Mouse (Mus musculus) heart, embryonic 14.5 days (tissue): ENCODE measurements around the gene Thumpd3. TPM values are rescaled to one million over a fixed set of nuclear protein-coding genes. Genes with fewer than 3 reads are reported as not detected.

Source experiments
- ATAC-seq: fragments of 200-750 bp; cut with Nextera tagmentation; 2 replicates; pipeline ENCODE4 v1.8.0; 2017; ENCODE audit warnings: low read depth, moderate TSS enrichment; ENCODE audit not compliant: insufficient number of reproducible peaks, insufficient read depth, low FRiP score
- H3K27ac ChIP-seq, 2 experiments: fragments of 200-500 bp in 1 of 2; fragments of 300-500 bp in 1 of 2; sonication (generic) in 1 of 2; replicated peaks in 1 of 2; 2 replicates each; pipeline ENCODE4 v1.5.1; 2012 to 2014; ENCODE audit warnings: low read depth in 2 of 2, low read length in 2 of 2, control low read depth in 1 of 2, mild to moderate bottlenecking in 1 of 2, mixed read lengths in 1 of 2; ENCODE audit not compliant: control insufficient read depth in 1 of 2, insufficient read depth in 1 of 2
- H3K27me3 ChIP-seq: fragments of 300-500 bp; sonication (generic); 2 replicates; pipeline ENCODE4 v1.6.1; 2014; ENCODE audit warnings: mild to moderate bottlenecking, low read length, control low read depth; ENCODE audit not compliant: control insufficient read depth, insufficient read depth
- H3K36me3 ChIP-seq: fragments of 300-500 bp; sonication (generic); 2 replicates; pipeline ENCODE4 v1.6.1; 2014; ENCODE audit warnings: mild to moderate bottlenecking, control low read depth, low read length, mixed read lengths; ENCODE audit not compliant: control insufficient read depth, insufficient read depth
- H3K4me1 ChIP-seq, 2 experiments: fragments of 200-500 bp in 1 of 2; fragments of 300-500 bp in 1 of 2; sonication (generic) in 1 of 2; 2 replicates each; pipeline ENCODE4 v1.6.1; 2012 to 2014; ENCODE audit warnings: low read length in 2 of 2, control low read depth in 1 of 2, mixed read lengths in 1 of 2; ENCODE audit not compliant: control insufficient read depth in 2 of 2, insufficient read depth in 2 of 2
- H3K4me2 ChIP-seq: fragments of 300-500 bp; sonication (generic); 2 replicates; pipeline ENCODE4 v1.6.1; 2014; ENCODE audit warnings: mild to moderate bottlenecking, low read length
- H3K4me3 ChIP-seq, 2 experiments: fragments of 200-500 bp in 1 of 2; fragments of 300-500 bp in 1 of 2; sonication (generic) in 1 of 2; 2 replicates each; pipeline ENCODE4 v1.5.1; 2012 to 2014; ENCODE audit warnings: low read length in 2 of 2, mild to moderate bottlenecking in 2 of 2, control low read depth in 1 of 2, low read depth in 1 of 2, moderate library complexity in 1 of 2; ENCODE audit not compliant: control insufficient read depth in 1 of 2, insufficient read depth in 1 of 2
- H3K9ac ChIP-seq: fragments of 300-500 bp; sonication (generic); 2 replicates; pipeline ENCODE4 v1.6.1; 2014; ENCODE audit warnings: mild to moderate bottlenecking, low read length
- H3K9me3 ChIP-seq: fragments of 300-500 bp; sonication (generic); 2 replicates; pipeline ENCODE4 v1.6.1; 2016; ENCODE audit warnings: low read length, control low read depth; ENCODE audit not compliant: control insufficient read depth
- WGBS: fragments of 180-500 bp; shearing (Covaris S2); extraction: QIAGEN DNeasy Blood & Tissue Kit; methylation state at CpG from one replicate; pipeline ENCODE4 v1.1.7; 2014; 5-methylcytosine and 5-hydroxymethylcytosine counted together
- polyA plus RNA-seq: library from polyadenylated mRNA; unstranded; fragments of >200 nt; fragmentation: Nextera tagmentation; extraction: Ambion mirVana; gene quantifications from 2 replicates; pipeline ENCODE4 v1.2.1, GENCODE M21; 2014

The Thumpd3 gene
- polyA plus RNA-seq, 1 experiment from 2014 or later: 31.1 TPM

GRCm38 (mm10) chr6:113052972-113053371, 6.9 kb downstream of the Thumpd3 start:
- WGBS: 61% methylated on average over 3 of the region's 3 CpGs
- ATAC-seq: no peak
- Histone ChIP-seq H3K9me3 (no peaks in the 10 kb centered on the region), H3K36me3 (peaks cover 80% of the 10 kb centered on the region), H3K9ac (no peak overlapping the region), H3K27me3 (no peaks in the 10 kb centered on the region), H3K27ac (no peak overlapping the region), H3K4me1 (no peaks in the 10 kb centered on the region), H3K4me2 (no peak overlapping the region), H3K4me3 (no peak overlapping the region)

- Histone ChIP-seq H3K27ac (no peak overlapping the region), H3K36me3 (peaks cover 82% of the 10 kb centered on the region), H3K4me3 (no peak overlapping the region), H3K27me3 (no peaks in the 10 kb centered on the region), H3K9me3 (no peaks in the 10 kb centered on the region), H3K9ac (no peak overlapping the region), H3K4me1 (no peaks in the 10 kb centered on the region), H3K4me2 (no peak overlapping the region)
- WGBS: 86% methylated on average over 6 of the region's 6 CpGs
- ATAC-seq: no peak
These were observed 8.6 kb downstream of the Thumpd3 start for GRCm38 (mm10) chr6:113054552-113055107.

GRCm38 (mm10) chr6:113060892-113061563, 15.0 kb downstream of the Thumpd3 start:
- Histone ChIP-seq H3K4me2 (no peak overlapping the region), H3K36me3 (peaks cover 96% of the 10 kb centered on the region), H3K4me3 (no peak overlapping the region), H3K9me3 (no peaks in the 10 kb centered on the region), H3K27me3 (no peaks in the 10 kb centered on the region), H3K9ac (no peak overlapping the region), H3K27ac (no peak overlapping the region), H3K4me1 (peaks cover 0 to 5% of the 10 kb centered on the region in 2 experiments; a peak in 1 of 4 replicates)
- ATAC-seq: no peak
- 74% methylated on average over 1 of the region's 1 CpGs for WGBS

- H3K27ac ChIP-seq: no peak overlapping the region
- 53% methylated on average over 3 of the region's 3 CpGs for WGBS
- ATAC-seq: no peak
- no peak overlapping the region for H3K9ac ChIP-seq
- no peak overlapping the region for H3K4me2 ChIP-seq
- H3K36me3 ChIP-seq: peaks cover 97% of the 10 kb centered on the region
- no peaks in the 10 kb centered on the region for H3K27me3 ChIP-seq
- peaks cover 0 to 5% of the 10 kb centered on the region in 2 experiments; a peak in 1 of 4 replicates for H3K4me1 ChIP-seq
- H3K9me3 ChIP-seq: no peaks in the 10 kb centered on the region
- H3K4me3 ChIP-seq: no peak overlapping the region
These were observed 16.2 kb downstream of the Thumpd3 start for GRCm38 (mm10) chr6:113062253-113062652.

GRCm38 (mm10) chr6:113063363-113063762, 17.3 kb downstream of the Thumpd3 start:
- Histone ChIP-seq H3K36me3 (peaks cover 97% of the 10 kb centered on the region), H3K4me1 (peaks cover 0 to 5% of the 10 kb centered on the region in 2 experiments; a peak in 1 of 4 replicates), H3K9me3 (no peaks in the 10 kb centered on the region), H3K4me2 (no peak overlapping the region), H3K4me3 (no peak overlapping the region), H3K9ac (no peak overlapping the region), H3K27ac (no peak overlapping the region), H3K27me3 (no peaks in the 10 kb centered on the region)
- ATAC-seq: no peak
- 78% methylated on average over 10 of the region's 10 CpGs for WGBS

- no peak overlapping the region for H3K9ac ChIP-seq
- no peak overlapping the region for H3K4me3 ChIP-seq
- H3K4me2 ChIP-seq: no peak overlapping the region
- peaks cover 0 to 5% of the 10 kb centered on the region in 2 experiments; a peak in 1 of 4 replicates for H3K4me1 ChIP-seq
- H3K27ac ChIP-seq: no peak overlapping the region
- H3K27me3 ChIP-seq: no peaks in the 10 kb centered on the region
- ATAC-seq: no peak
- H3K9me3 ChIP-seq: no peaks in the 10 kb centered on the region
- peaks cover 98% of the 10 kb centered on the region for H3K36me3 ChIP-seq
- WGBS: 89% methylated on average over 3 of the region's 3 CpGs
These were observed 19.2 kb downstream of the Thumpd3 start for GRCm38 (mm10) chr6:113065186-113065585.

- Histone ChIP-seq H3K4me1 (peaks cover 0 to 17% of the 10 kb centered on the region in 2 experiments; a peak in 2 of 4 replicates), H3K9ac (no peak overlapping the region), H3K27ac (no peak overlapping the region), H3K27me3 (no peaks in the 10 kb centered on the region), H3K4me2 (no peak overlapping the region), H3K4me3 (no peak overlapping the region), H3K36me3 (peaks cover 68% of the 10 kb centered on the region), H3K9me3 (no peaks in the 10 kb centered on the region)
- WGBS: 95% methylated on average over 1 of the region's 1 CpGs
- ATAC-seq: no peak
These were observed 23.1 kb downstream of the Thumpd3 start for GRCm38 (mm10) chr6:113069154-113069553.
